Mouse (Mus musculus) intestine, embryonic 14.5 days (tissue): ENCODE measurements around the gene Ndufb10. TPM values are rescaled to one million over a fixed set of nuclear protein-coding genes. Genes with fewer than 3 reads are reported as not detected.

Experiments
- ATAC-seq: fragments of 200-750 bp; cut with Nextera tagmentation; replicated peaks from 2 replicates; pipeline ENCODE4 v1.8.0; 2017; ENCODE audit warnings: low read depth, moderate number of reproducible peaks, moderate TSS enrichment, moderate library complexity; ENCODE audit not compliant: low FRiP score, low TSS enrichment
- DNase-seq: peaks from one replicate; pipeline ENCODE4 v3.0.0-alpha.2; 2018; ENCODE audit warnings: low spot score
- H3K27ac ChIP-seq: fragments of 300-500 bp; sonication (generic); 2 replicates; pipeline ENCODE4 v1.5.1; 2014; ENCODE audit warnings: low read depth, mild to moderate bottlenecking, control low read depth
- H3K27me3 ChIP-seq: fragments of 300-500 bp; sonication (generic); replicated peaks from 2 replicates; pipeline ENCODE4 v1.6.1; 2014; ENCODE audit warnings: low read length, control low read depth; ENCODE audit not compliant: control insufficient read depth, insufficient read depth
- H3K36me3 ChIP-seq: fragments of 300-500 bp; sonication (generic); 2 replicates; pipeline ENCODE4 v1.6.1; 2014; ENCODE audit warnings: low read length, control low read depth; ENCODE audit not compliant: control insufficient read depth, insufficient read depth
- H3K4me1 ChIP-seq: fragments of 300-500 bp; sonication (generic); replicated peaks from 2 replicates; pipeline ENCODE4 v1.6.1; 2014; ENCODE audit warnings: low read length, control low read depth, mixed read lengths; ENCODE audit not compliant: control insufficient read depth, insufficient read depth
- H3K4me2 ChIP-seq: fragments of 300-500 bp; sonication (generic); 2 replicates; pipeline ENCODE4 v1.6.1; 2014; ENCODE audit warnings: low read length
- H3K4me3 ChIP-seq: fragments of 300-500 bp; sonication (generic); 2 replicates; pipeline ENCODE4 v1.5.1; 2014; ENCODE audit warnings: low read depth, low read length, control low read depth, mixed read lengths
- H3K9ac ChIP-seq: fragments of 300-500 bp; sonication (generic); 2 replicates; pipeline ENCODE4 v1.6.1; 2014; ENCODE audit warnings: mild to moderate bottlenecking, low read length
- H3K9me3 ChIP-seq: fragments of 300-500 bp; sonication (generic); 2 replicates; pipeline ENCODE4 v1.6.1; 2016; ENCODE audit warnings: low read length, control low read depth; ENCODE audit not compliant: control insufficient read depth
- WGBS: fragments of 180-500 bp; shearing (Covaris S2); extraction: QIAGEN DNeasy Blood & Tissue Kit; methylation state at CpG from one replicate; pipeline ENCODE4 v1.1.7; 2014; 5-methylcytosine and 5-hydroxymethylcytosine counted together
- polyA plus RNA-seq: library from polyadenylated mRNA; unstranded; fragments of >200 nt; fragmentation: Nextera tagmentation; extraction: Ambion mirVana; gene quantifications from 2 replicates; pipeline ENCODE4 v1.2.1, GENCODE M21; 2014

Gene Ndufb10
- polyA plus RNA-seq, 1 experiment from 2014 or later: 296 TPM

DNA sequence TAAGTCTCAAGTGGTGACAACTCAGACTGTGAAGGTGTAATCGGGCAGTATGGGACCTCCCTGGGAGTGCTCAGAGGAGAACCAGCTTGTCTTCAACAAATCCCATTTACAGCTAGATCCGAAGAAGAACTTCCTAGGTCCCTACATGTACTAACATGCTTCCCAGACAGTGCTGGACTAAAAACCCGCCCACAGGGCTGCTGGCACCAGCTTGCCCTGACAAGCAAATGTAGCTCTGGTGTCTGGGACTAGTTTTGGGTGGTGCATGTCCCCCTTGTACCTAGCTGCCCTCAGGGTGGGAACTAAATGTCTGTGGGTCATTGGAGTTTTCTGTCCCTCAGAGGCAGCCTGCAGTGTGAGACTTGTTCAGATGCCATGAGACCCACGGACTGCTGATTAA lies 27.2 kb upstream of the Ndufb10 start:
- H3K4me3 ChIP-seq: no peak overlapping the region
- DNase-seq (no peak), ATAC-seq (no peak)
- H3K9ac ChIP-seq: no peak overlapping the region
- H3K36me3 ChIP-seq: no peaks in the 10 kb centered on the region
- peaks cover 56% of the 10 kb centered on the region for H3K27me3 ChIP-seq
- no peak overlapping the region for H3K27ac ChIP-seq
- WGBS: 24% methylated on average over 4 of the region's 4 CpGs
- H3K4me1 ChIP-seq: peaks cover 21% of the 10 kb centered on the region; the same call in 1 of the 2 replicates
- no peak overlapping the region for H3K4me2 ChIP-seq
- H3K9me3 ChIP-seq: no peaks in the 10 kb centered on the region

- WGBS: 36% methylated on average over 4 of the region's 4 CpGs
- no peak for ATAC-seq
- no peak overlapping the region for H3K9ac ChIP-seq
Observed at GRCm38 (mm10) chr17:24746986-24747385, 22.7 kb upstream of the Ndufb10 start.

DNA sequence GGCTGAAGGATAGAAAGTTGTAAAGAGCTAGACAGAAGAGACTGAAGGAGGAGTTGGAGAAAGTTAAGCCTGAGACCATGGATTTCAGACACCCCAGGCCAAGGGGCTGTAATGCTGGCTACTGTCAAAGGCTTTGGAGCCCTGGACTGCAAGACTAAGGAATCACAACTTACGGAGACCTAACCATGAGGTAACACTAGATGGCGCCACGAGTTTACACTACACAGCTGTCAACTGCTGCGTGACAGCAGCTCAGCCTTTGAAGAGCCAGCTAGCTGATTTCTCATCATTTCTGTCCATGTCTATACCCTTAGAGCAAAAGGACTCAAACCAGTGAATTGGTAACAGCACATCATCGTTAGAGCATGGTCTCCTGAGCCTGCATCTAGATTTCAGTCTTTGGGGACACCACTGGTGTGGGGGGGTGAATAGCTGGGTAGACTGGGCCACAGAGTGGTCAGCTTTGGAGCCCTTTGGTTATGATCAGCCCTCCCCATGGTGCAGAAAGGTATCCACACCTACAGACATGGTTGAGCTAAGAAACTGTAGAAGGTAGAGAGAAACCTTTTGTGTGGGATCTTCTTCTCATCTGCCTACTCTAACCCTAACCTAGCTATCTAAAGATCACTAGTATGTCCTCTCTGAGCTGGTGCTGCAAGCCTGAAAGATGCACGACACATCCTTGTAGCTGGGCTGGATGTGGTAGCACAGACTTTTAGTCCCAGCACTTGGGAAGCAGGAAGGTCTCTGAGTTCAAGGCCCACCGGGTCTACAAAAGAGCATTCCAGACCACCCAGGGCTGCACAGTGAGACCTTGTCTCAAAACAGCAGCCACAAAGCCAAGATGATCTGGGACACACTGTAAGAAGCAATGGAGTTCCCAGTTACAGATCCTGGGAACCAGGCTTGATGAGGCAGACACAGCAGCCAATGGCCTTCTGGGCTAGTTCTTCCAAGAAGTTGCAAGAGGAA lies 21.5 kb upstream of the Ndufb10 start:
- 25% methylated on average over 7 of the region's 7 CpGs for WGBS
- Histone ChIP-seq H3K4me2 (no peak overlapping the region), H3K9ac (no peak overlapping the region), H3K4me3 (no peak overlapping the region), H3K27ac (no peak overlapping the region), H3K36me3 (peaks cover 9% of the 10 kb centered on the region; the same call in 1 of the 2 replicates), H3K4me1 (0 out of 2 replicates have a peak, but pooled peaks cover 6% of the 10 kb centered on the region), H3K9me3 (no peaks in the 10 kb centered on the region), H3K27me3 (peaks cover 11% of the 10 kb centered on the region)
- DNase-seq (peak; percentile 90), ATAC-seq (peak; percentile 56; the same call in 1 of the 2 replicates)

More at GRCm38 (mm10) chr17:24746986-24747385, 22.7 kb upstream of the Ndufb10 start:
- no peaks in the 10 kb centered on the region for H3K9me3 ChIP-seq
- no peak overlapping the region for H3K27ac ChIP-seq
- no peak overlapping the region for H3K4me3 ChIP-seq
- H3K27me3 ChIP-seq: peaks cover 21% of the 10 kb centered on the region
- H3K36me3 ChIP-seq: peaks cover 2% of the 10 kb centered on the region; the same call in 1 of the 2 replicates
- 0 out of 2 replicates have a peak, but pooled peaks cover 6% of the 10 kb centered on the region for H3K4me1 ChIP-seq
- no peak for DNase-seq
- H3K4me2 ChIP-seq: no peak overlapping the region

- Histone ChIP-seq H3K4me2 (no peak overlapping the region), H3K9me3 (no peaks in the 10 kb centered on the region), H3K27ac (no peak overlapping the region), H3K4me3 (no peak overlapping the region), H3K9ac (no peak overlapping the region), H3K27me3 (no peaks in the 10 kb centered on the region), H3K4me1 (0 out of 2 replicates have a peak, but pooled peaks cover 6% of the 10 kb centered on the region), H3K36me3 (peaks cover 15% of the 10 kb centered on the region; the same call in 1 of the 2 replicates)
- DNase-seq (no peak), ATAC-seq (no peak)
- WGBS: 73% methylated on average over 3 of the region's 3 CpGs
Observed at GRCm38 (mm10) chr17:24744381-24744780, 20.1 kb upstream of the Ndufb10 start.

- Histone ChIP-seq H3K27me3 (no peaks in the 10 kb centered on the region), H3K4me3 (no peak overlapping the region), H3K9me3 (no peaks in the 10 kb centered on the region), H3K36me3 (peaks cover 15% of the 10 kb centered on the region; the same call in 1 of the 2 replicates), H3K27ac (no peak overlapping the region), H3K4me1 (0 out of 2 replicates have a peak, but pooled peaks cover 6% of the 10 kb centered on the region), H3K9ac (no peak overlapping the region), H3K4me2 (no peak overlapping the region)
- ATAC-seq (no peak), DNase-seq (no peak)
- 71% methylated on average over 5 of the region's 5 CpGs for WGBS
Observed at GRCm38 (mm10) chr17:24743896-24744295, 19.6 kb upstream of the Ndufb10 start.

- H3K4me3 ChIP-seq: no peak overlapping the region
- H3K9ac ChIP-seq: no peak overlapping the region
- no peak overlapping the region for H3K27ac ChIP-seq
- H3K27me3 ChIP-seq: no peaks in the 10 kb centered on the region
- peaks cover 15% of the 10 kb centered on the region; the same call in 1 of the 2 replicates for H3K36me3 ChIP-seq
- no peak for ATAC-seq
- WGBS: 79% methylated on average over 8 of the region's 8 CpGs
- DNase-seq: no peak
- H3K9me3 ChIP-seq: no peaks in the 10 kb centered on the region
- no peak overlapping the region for H3K4me2 ChIP-seq
- peaks cover 6% of the 10 kb centered on the region; the same call in 1 of the 2 replicates for H3K4me1 ChIP-seq
Observed at GRCm38 (mm10) chr17:24742307-24742706, 18.0 kb upstream of the Ndufb10 start.

DNA sequence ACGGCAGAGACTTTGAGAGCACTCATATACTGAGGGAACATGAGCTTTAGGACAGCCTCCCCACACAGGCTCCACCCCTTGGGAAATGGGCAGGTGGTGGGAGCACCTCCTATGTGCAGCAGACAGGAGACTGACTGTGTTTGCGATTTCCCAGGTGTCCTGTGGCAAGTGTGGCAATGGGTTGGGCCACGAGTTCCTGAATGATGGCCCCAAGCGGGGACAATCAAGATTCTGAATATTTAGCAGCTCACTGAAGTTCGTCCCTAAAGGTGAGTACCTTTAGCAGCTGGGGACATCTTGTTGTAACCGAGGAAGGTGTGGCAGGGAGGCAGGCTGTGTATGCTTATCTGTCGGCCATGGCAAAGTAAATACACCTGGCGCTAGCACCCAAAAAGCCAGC lies 15.6 kb upstream of the Ndufb10 start:
- Histone ChIP-seq H3K9me3 (no peaks in the 10 kb centered on the region), H3K4me2 (no peak overlapping the region), H3K9ac (no peak overlapping the region), H3K4me3 (no peak overlapping the region), H3K36me3 (peaks cover 15% of the 10 kb centered on the region; the same call in 1 of the 2 replicates), H3K27ac (no peak overlapping the region), H3K4me1 (peaks cover 7% of the 10 kb centered on the region; the same call in 1 of the 2 replicates), H3K27me3 (no peaks in the 10 kb centered on the region)
- ATAC-seq: no peak
- WGBS: 73% methylated on average over 8 of the region's 8 CpGs
- DNase-seq: no peak

DNA sequence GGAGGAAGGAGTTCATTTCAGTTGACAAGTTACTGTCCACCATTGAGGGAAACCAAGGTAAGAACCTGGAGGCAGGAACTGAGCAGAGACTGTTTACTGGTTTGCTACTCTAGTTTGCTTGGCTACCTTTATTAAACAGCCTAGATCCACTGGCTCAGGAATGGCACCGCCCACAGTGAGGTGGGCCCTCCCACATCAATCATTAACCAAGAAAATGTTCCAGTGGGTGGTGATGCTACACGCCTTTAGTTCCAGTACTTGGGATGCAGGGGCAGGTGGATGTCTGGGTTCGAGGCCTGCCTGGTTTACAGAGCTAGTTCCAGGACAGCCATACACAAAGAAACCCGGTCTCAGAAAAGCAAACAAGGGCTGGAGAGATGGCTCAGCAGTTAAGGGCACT lies 14.0 kb upstream of the Ndufb10 start:
- WGBS: 82% methylated on average over 4 of the region's 4 CpGs
- peaks cover 15% of the 10 kb centered on the region; the same call in 1 of the 2 replicates for H3K36me3 ChIP-seq
- H3K27me3 ChIP-seq: no peaks in the 10 kb centered on the region
- peaks cover 7% of the 10 kb centered on the region; the same call in 1 of the 2 replicates for H3K4me1 ChIP-seq
- H3K9me3 ChIP-seq: no peaks in the 10 kb centered on the region
- no peak overlapping the region for H3K4me3 ChIP-seq
- H3K4me2 ChIP-seq: no peak overlapping the region
- no peak overlapping the region for H3K9ac ChIP-seq
- H3K27ac ChIP-seq: no peak overlapping the region
- DNase-seq (no peak), ATAC-seq (no peak)
